In the genomic region with DNA sequence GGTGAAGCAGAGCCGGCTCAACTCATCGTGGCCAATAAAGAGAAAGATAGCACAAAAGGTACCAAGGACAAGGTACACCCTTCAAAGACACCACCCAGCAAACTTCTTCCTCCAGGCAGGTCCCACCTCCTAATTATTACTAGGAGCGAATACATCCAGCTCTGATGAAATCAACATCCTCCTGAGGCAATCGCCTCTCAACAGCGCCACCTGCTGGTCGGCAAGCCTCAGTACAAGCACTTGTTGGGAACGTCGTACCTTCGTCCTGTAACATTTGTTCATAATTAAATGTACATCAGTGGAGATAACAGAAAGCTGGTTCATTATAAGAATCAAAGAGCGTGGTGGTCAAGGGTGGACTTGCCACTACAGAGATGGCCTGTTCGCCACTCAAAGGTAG, we compare ENCODE assay signal across 9 mouse cellular contexts. TPM values are rescaled to one million over a fixed set of nuclear protein-coding genes. Genes with fewer than 3 reads are reported as not detected.
DNase-seq lines count a peak whose midpoint lies in the region; ATAC-seq and TF ChIP-seq lines count a peak whose summit lies in the region.
"Had no signal": no experiment of that assay in that cellular context is flagged by ENCODE, and none has a peak within 500 bp of the region (broad histone marks: within the 10 kb centered on the region; RNA-seq: fewer than 3 reads in every experiment).

No protein-coding gene starts in this region.

- no peak overlapping the region for H3K9ac ChIP-seq in forebrain, embryonic 15.5 days (replicated peaks)
- no peak overlapping the region for H3K9ac ChIP-seq in embryonic facial prominence, embryonic 11.5 days (replicated peaks; ENCODE audit: low read length)
- no peak overlapping the region for H3K9ac ChIP-seq in intestine, embryonic 15.5 days
- H3K9ac ChIP-seq: limb, embryonic 13.5 days had no signal

- TF ChIP-seq POLR2A in small intestine, adult 2 months (IDR thresholded peaks at IDR 0.05; ENCODE audit: low read depth, low read length): no peak

- H3K9me3 ChIP-seq in forebrain, embryonic 10.5 days: no peaks in the 10 kb centered on the region
- no peaks in the 10 kb centered on the region for H3K9me3 ChIP-seq in forebrain, embryonic 15.5 days
- H3K9me3 ChIP-seq in embryonic facial prominence, embryonic 11.5 days (replicated peaks; ENCODE audit: control insufficient read depth, low read length): no peaks in the 10 kb centered on the region
- no peaks in the 10 kb centered on the region for H3K9me3 ChIP-seq in intestine, embryonic 15.5 days
- H3K9me3 ChIP-seq: limb, embryonic 13.5 days had no signal

- H3K36me3 ChIP-seq in forebrain, embryonic 10.5 days (replicated peaks): no peaks in the 10 kb centered on the region
- H3K36me3 ChIP-seq in forebrain, embryonic 15.5 days: no peaks in the 10 kb centered on the region
- H3K36me3 ChIP-seq in embryonic facial prominence, embryonic 11.5 days (replicated peaks; ENCODE audit: control insufficient read depth, insufficient read depth, low read depth, low read length): no peaks in the 10 kb centered on the region
- H3K36me3 ChIP-seq in intestine, embryonic 15.5 days: no peaks in the 10 kb centered on the region
- no peaks in the 10 kb centered on the region for H3K36me3 ChIP-seq in small intestine, adult 2 months (ENCODE audit: control insufficient read depth, insufficient read depth, low read length)
- H3K36me3 ChIP-seq: limb, embryonic 13.5 days had no signal

- no peaks in the 10 kb centered on the region for H3K27me3 ChIP-seq in forebrain, embryonic 10.5 days (ENCODE audit: poor library complexity, severe bottlenecking)
- no peaks in the 10 kb centered on the region for H3K27me3 ChIP-seq in forebrain, embryonic 15.5 days
- H3K27me3 ChIP-seq in embryonic facial prominence, embryonic 11.5 days (ENCODE audit: control insufficient read depth, insufficient read depth, low read length): no peaks in the 10 kb centered on the region
- H3K27me3 ChIP-seq in intestine, embryonic 15.5 days (replicated peaks): no peaks in the 10 kb centered on the region
- H3K27me3 ChIP-seq in small intestine, adult 2 months (ENCODE audit: control insufficient read depth, insufficient read depth, low read length): no peaks in the 10 kb centered on the region
- H3K27me3 ChIP-seq: limb, embryonic 13.5 days had no signal

- WGBS in forebrain, embryonic 10.5 days: 18% methylated on average over 11 of the region's 11 CpGs
- WGBS in forebrain, embryonic 15.5 days: 17% methylated on average over 11 of the region's 11 CpGs
- 12% methylated on average over 11 of the region's 11 CpGs for WGBS in embryonic facial prominence, embryonic 11.5 days
- 18% methylated on average over 11 of the region's 11 CpGs for WGBS in intestine, embryonic 15.5 days
- WGBS in small intestine, adult 2 months: 13% methylated on average over 11 of the region's 11 CpGs

- H3K4me1 ChIP-seq in forebrain, embryonic 10.5 days: no peaks in the 10 kb centered on the region
- H3K4me1 ChIP-seq in forebrain, embryonic 15.5 days: no peaks in the 10 kb centered on the region
- H3K4me1 ChIP-seq in embryonic facial prominence, embryonic 11.5 days (ENCODE audit: control insufficient read depth, insufficient read depth, low read length): no peaks in the 10 kb centered on the region
- H3K4me1 ChIP-seq in intestine, embryonic 15.5 days (replicated peaks): no peaks in the 10 kb centered on the region
- no peaks in the 10 kb centered on the region for H3K4me1 ChIP-seq in small intestine, adult 2 months (ENCODE audit: control insufficient read depth, insufficient read depth, insufficient read length, low read length)

- H3K4me3 ChIP-seq in forebrain, embryonic 10.5 days: no peak overlapping the region
- H3K4me3 ChIP-seq in forebrain, embryonic 15.5 days: no peak overlapping the region
- no peak overlapping the region for H3K4me3 ChIP-seq in embryonic facial prominence, embryonic 11.5 days (ENCODE audit: low read depth, low read length)
- no peak overlapping the region for H3K4me3 ChIP-seq in intestine, embryonic 15.5 days (replicated peaks)
- no peak overlapping the region for H3K4me3 ChIP-seq in small intestine, adult 2 months (ENCODE audit: low read depth, low read length)
- H3K4me3 ChIP-seq: limb, embryonic 13.5 days had no signal

- peak; percentile 60 for DNase-seq in forebrain, embryonic 10.5 days (ENCODE audit: extremely low spot score, low spot score)
- DNase-seq in 416B (ENCODE audit: low read depth): peak; percentile 70
- peak; percentile 81 for DNase-seq in adrenal gland, postnatal 10 days
- peak; percentile 79 for DNase-seq in embryonic facial prominence, embryonic 11.5 days (ENCODE audit: low spot score)
- DNase-seq in lung, postnatal 25 days (ENCODE audit: low spot score): peak; percentile 39

- peak; percentile 97 for TF ChIP-seq CTCF in small intestine, adult 2 months (IDR thresholded peaks at IDR 0.05; ENCODE audit: extremely low read depth, insufficient read length, insufficient replicate concordance, low read depth, low read length)

- H3K27ac ChIP-seq in forebrain, embryonic 10.5 days: no peak overlapping the region
- no peak overlapping the region for H3K27ac ChIP-seq in forebrain, embryonic 15.5 days (replicated peaks)
- H3K27ac ChIP-seq in embryonic facial prominence, embryonic 11.5 days (replicated peaks; ENCODE audit: low read depth, low read length): no peak overlapping the region
- H3K27ac ChIP-seq in intestine, embryonic 15.5 days: no peak overlapping the region
- H3K27ac ChIP-seq in small intestine, adult 2 months (ENCODE audit: insufficient read depth, low read depth, low read length): no peak overlapping the region
- H3K27ac ChIP-seq: limb, embryonic 13.5 days had no signal

- ATAC-seq in forebrain, embryonic 15.5 days (replicated peaks): no peak
- no peak for ATAC-seq in embryonic facial prominence, embryonic 11.5 days (replicated peaks; ENCODE audit: insufficient number of reproducible peaks, low FRiP score, low TSS enrichment, low read depth)
- 0 out of 2 replicates have a peak, but pooled peaks have one; percentile 15 for ATAC-seq in intestine, embryonic 15.5 days

- no peak overlapping the region for H3K4me2 ChIP-seq in forebrain, embryonic 15.5 days (replicated peaks)
- no peak overlapping the region for H3K4me2 ChIP-seq in embryonic facial prominence, embryonic 11.5 days (ENCODE audit: low read depth, low read length)
- H3K4me2 ChIP-seq in intestine, embryonic 15.5 days (replicated peaks): no peak overlapping the region
- H3K4me2 ChIP-seq: limb, embryonic 13.5 days had no signal

RNA-seq across cellular contexts. Expression of gene Ppp2r2d, which starts 18.1 kb away (rescaled TPM):
- polyA plus RNA-seq in forebrain, embryonic 10.5 days (2016; fragmentation: Nextera tagmentation; extraction: Ambion mirVana): 44.4 and 47.0 TPM in 2 replicates
- polyA plus RNA-seq in forebrain, embryonic 15.5 days (2015; fragmentation: Nextera tagmentation; extraction: Ambion mirVana): 71.3 and 73.4 TPM in 2 replicates
- 10 to 100 TPM; 66.5 to 68.9 TPM for total RNA-seq in adrenal gland, postnatal 10 days (2021)
- 64.5 and 72.0 TPM in 2 replicates for polyA plus RNA-seq in embryonic facial prominence, embryonic 11.5 days (2014; fragmentation: Nextera tagmentation; extraction: Ambion mirVana)
- polyA plus RNA-seq in intestine, embryonic 15.5 days (2015; fragmentation: Nextera tagmentation; extraction: Ambion mirVana): 28.7 and 32.0 TPM in 2 replicates
- 7.8 and 19.4 TPM in 2 replicates for polyA plus RNA-seq in small intestine, adult 2 months (2012; rRNA removed)

RNA-seq across cellular contexts. Expression of gene Mapk1ip1, which starts 18.3 kb away (rescaled TPM):
- polyA plus RNA-seq in forebrain, embryonic 10.5 days (2016; fragmentation: Nextera tagmentation; extraction: Ambion mirVana): 9.8 and 11.3 TPM in 2 replicates
- 31.6 and 34.2 TPM in 2 replicates for polyA plus RNA-seq in forebrain, embryonic 15.5 days (2015; fragmentation: Nextera tagmentation; extraction: Ambion mirVana)
- 10 to 100 TPM; 21.5 to 30.5 TPM for total RNA-seq in adrenal gland, postnatal 10 days (2021)
- 12.4 and 13.6 TPM in 2 replicates for polyA plus RNA-seq in embryonic facial prominence, embryonic 11.5 days (2014; fragmentation: Nextera tagmentation; extraction: Ambion mirVana)
- polyA plus RNA-seq in intestine, embryonic 15.5 days (2015; fragmentation: Nextera tagmentation; extraction: Ambion mirVana): 10.7 and 12.9 TPM in 2 replicates
- 14.8 and 27.9 TPM in 2 replicates for polyA plus RNA-seq in small intestine, adult 2 months (2012; rRNA removed)
